Comparison of ENCODE assay signal across 8 mouse cellular contexts in the genomic region with DNA sequence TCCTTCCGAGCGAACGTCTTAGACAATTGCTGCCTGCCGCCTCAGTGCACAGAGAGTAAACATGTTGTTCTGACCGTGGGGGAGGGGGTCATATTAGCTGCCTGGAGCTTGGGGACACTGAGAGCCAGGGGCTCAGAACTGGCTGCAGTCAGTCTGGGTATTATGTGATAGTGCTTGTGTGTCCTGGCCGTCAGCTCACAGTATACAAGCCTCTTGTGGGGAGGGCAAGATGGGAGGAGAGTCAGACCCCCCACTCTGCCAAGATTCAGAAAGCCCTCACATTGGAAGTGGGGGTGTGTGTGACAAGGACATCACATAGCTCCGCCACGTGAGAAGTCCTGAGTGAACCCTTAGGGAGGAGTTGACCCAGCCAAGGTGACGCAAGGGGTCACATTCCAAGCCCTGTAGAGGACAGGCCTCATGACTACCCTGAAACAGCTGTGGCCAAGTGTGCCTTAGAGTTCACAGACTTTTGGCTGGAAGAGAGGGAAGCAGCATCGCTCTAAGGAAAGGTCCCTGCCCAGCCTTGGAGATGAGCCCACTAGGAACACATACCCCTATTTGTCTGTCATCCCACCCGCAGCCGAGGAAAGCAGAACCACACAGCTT. TPM values are rescaled to one million over a fixed set of nuclear protein-coding genes. Genes with fewer than 3 reads are reported as not detected.
DNase-seq lines count a peak whose midpoint lies in the region; ATAC-seq and TF ChIP-seq lines count a peak whose summit lies in the region.

No protein-coding gene starts in this region.

- H3K4me1 ChIP-seq in embryonic facial prominence, embryonic 11.5 days (ENCODE audit: control insufficient read depth, insufficient read depth, low read length) = peaks cover 41% of the 10 kb centered on the region
- peaks cover 67 to 90% of the 10 kb centered on the region in 2 experiments for H3K4me1 ChIP-seq in heart, embryonic 14.5 days (ENCODE audit: control insufficient read depth in 2 of 2, insufficient read depth in 2 of 2, low read length in 2 of 2)
- H3K4me1 ChIP-seq in kidney, postnatal 0 days (replicated peaks; ENCODE audit: insufficient read depth, low read length) = peaks cover 70% of the 10 kb centered on the region

- H3K27ac ChIP-seq in embryonic facial prominence, embryonic 11.5 days (replicated peaks; ENCODE audit: low read depth, low read length) = peak overlapping the region; percentile 92
- peak overlapping the region; percentile 86 to 95 for H3K27ac ChIP-seq in heart, embryonic 14.5 days (replicated peaks in 1 of 2; ENCODE audit: control insufficient read depth in 1 of 2, insufficient read depth in 1 of 2, low read depth in 2 of 2, low read length in 2 of 2)
- H3K27ac ChIP-seq in kidney, postnatal 0 days = peak overlapping the region; percentile 99

- peak overlapping the region; percentile 47 for H3K4me2 ChIP-seq in embryonic facial prominence, embryonic 11.5 days (ENCODE audit: low read depth, low read length)
- H3K4me2 ChIP-seq in heart, embryonic 14.5 days (ENCODE audit: low read length) = peak overlapping the region; percentile 90
- H3K4me2 ChIP-seq in kidney, postnatal 0 days (ENCODE audit: low read length) = peak overlapping the region; percentile 85

- no peak for TF ChIP-seq CTCF in kidney, postnatal 0 days (IDR thresholded peaks at IDR 0.05; ENCODE audit: low read depth)

- peak overlapping the region; percentile 63 for H3K9ac ChIP-seq in embryonic facial prominence, embryonic 11.5 days (replicated peaks; ENCODE audit: low read length)
- H3K9ac ChIP-seq in heart, embryonic 14.5 days (ENCODE audit: low read length) = peak overlapping the region; percentile 74
- peak overlapping the region; percentile 82 for H3K9ac ChIP-seq in kidney, postnatal 0 days (ENCODE audit: low read depth, low read length)

- no peaks in the 10 kb centered on the region; the same call in 1 of the 2 replicates for H3K36me3 ChIP-seq in embryonic facial prominence, embryonic 11.5 days (replicated peaks; ENCODE audit: control insufficient read depth, insufficient read depth, low read depth, low read length)
- H3K36me3 ChIP-seq in heart, embryonic 14.5 days (ENCODE audit: control insufficient read depth, insufficient read depth, low read length) = peaks cover 37% of the 10 kb centered on the region
- H3K36me3 ChIP-seq in kidney, postnatal 0 days (ENCODE audit: insufficient read depth, low read length) = peaks cover 14% of the 10 kb centered on the region; the same call in 1 of the 2 replicates

- DNase-seq in cerebellum, adult 9-11 months = peak; percentile 12
- no peak for DNase-seq in cerebellum, postnatal 36 days
- peak; percentile 51 for DNase-seq in embryonic facial prominence, embryonic 11.5 days (ENCODE audit: low spot score)
- DNase-seq in kidney, postnatal 0 days (ENCODE audit: low spot score) = peak; percentile 86
- DNase-seq in lung, postnatal 4 days = peak; percentile 78 to 92
- DNase-seq in right cerebral cortex, postnatal 25 days = no peak
- DNase-seq in layer of hippocampus, adult 18-20 months (ENCODE audit: low spot score in 2 of 2) = no peak

- 12% methylated on average over 12 of the region's 12 CpGs for WGBS in embryonic facial prominence, embryonic 11.5 days
- WGBS in heart, embryonic 14.5 days = 20% methylated on average over 12 of the region's 12 CpGs
- 14% methylated on average over 12 of the region's 12 CpGs for WGBS in kidney, postnatal 0 days

- peak overlapping the region; percentile 29 for H3K4me3 ChIP-seq in embryonic facial prominence, embryonic 11.5 days (ENCODE audit: low read depth, low read length)
- H3K4me3 ChIP-seq in heart, embryonic 14.5 days (ENCODE audit: control insufficient read depth in 1 of 2, insufficient read depth in 1 of 2, low read depth in 1 of 2, low read length in 2 of 2) = peak overlapping the region; percentile 43 to 54
- H3K4me3 ChIP-seq in kidney, postnatal 0 days (replicated peaks; ENCODE audit: low read depth, low read length) = peak overlapping the region; percentile 40

- no peak for ATAC-seq in embryonic facial prominence, embryonic 11.5 days (replicated peaks; ENCODE audit: insufficient number of reproducible peaks, low FRiP score, low TSS enrichment, low read depth)
- ATAC-seq in heart, embryonic 14.5 days (ENCODE audit: insufficient number of reproducible peaks, insufficient read depth, low FRiP score, low read depth) = no peak
- peak; percentile 30 for ATAC-seq in kidney, postnatal 0 days (replicated peaks; ENCODE audit: low FRiP score, low read depth)

- H3K27me3 ChIP-seq in embryonic facial prominence, embryonic 11.5 days (ENCODE audit: control insufficient read depth, insufficient read depth, low read length) = no peaks in the 10 kb centered on the region; the same call in 1 of the 2 replicates
- no peaks in the 10 kb centered on the region for H3K27me3 ChIP-seq in heart, embryonic 14.5 days (ENCODE audit: control insufficient read depth, insufficient read depth, low read length)
- no peaks in the 10 kb centered on the region for H3K27me3 ChIP-seq in kidney, postnatal 0 days (ENCODE audit: insufficient read depth, low read length)

- H3K9me3 ChIP-seq in embryonic facial prominence, embryonic 11.5 days (replicated peaks; ENCODE audit: control insufficient read depth, low read length) = no peaks in the 10 kb centered on the region
- H3K9me3 ChIP-seq in heart, embryonic 14.5 days (ENCODE audit: control insufficient read depth, low read length) = no peaks in the 10 kb centered on the region
- no peaks in the 10 kb centered on the region for H3K9me3 ChIP-seq in kidney, postnatal 0 days (replicated peaks; ENCODE audit: low read length)

RNA-seq across cellular contexts. Expression of a gene that starts 3.8 kb away (rescaled TPM):
- polyA plus RNA-seq in embryonic facial prominence, embryonic 11.5 days (2014; fragmentation: Nextera tagmentation; extraction: Ambion mirVana) = 14.0 and 14.4 TPM in 2 replicates
- polyA plus RNA-seq in heart, embryonic 14.5 days (2014; fragmentation: Nextera tagmentation; extraction: Ambion mirVana) = 27.2 and 30.1 TPM in 2 replicates
- polyA plus RNA-seq in kidney, postnatal 0 days (2015; fragmentation: Nextera tagmentation; extraction: Ambion mirVana) = 34.4 and 35.8 TPM in 2 replicates
- total RNA-seq in layer of hippocampus, adult 18-20 months (2021) = 10 to 100 TPM; 13.8 to 18.2 TPM

RNA-seq across cellular contexts. Expression of a gene that starts 30.5 kb away (rescaled TPM):
- polyA plus RNA-seq in embryonic facial prominence, embryonic 11.5 days (2014; fragmentation: Nextera tagmentation; extraction: Ambion mirVana) = 121 and 130 TPM in 2 replicates
- polyA plus RNA-seq in heart, embryonic 14.5 days (2014; fragmentation: Nextera tagmentation; extraction: Ambion mirVana) = 70.8 and 78.0 TPM in 2 replicates
- 96.1 and 102 TPM in 2 replicates for polyA plus RNA-seq in kidney, postnatal 0 days (2015; fragmentation: Nextera tagmentation; extraction: Ambion mirVana)
- 100 to 1,000 TPM; 197 to 203 TPM for total RNA-seq in layer of hippocampus, adult 18-20 months (2021)

RNA-seq across cellular contexts. Expression of a gene that starts 32.0 kb away (rescaled TPM):
- 8.2 and 9.3 TPM in 2 replicates for polyA plus RNA-seq in embryonic facial prominence, embryonic 11.5 days (2014; fragmentation: Nextera tagmentation; extraction: Ambion mirVana)
- polyA plus RNA-seq in heart, embryonic 14.5 days (2014; fragmentation: Nextera tagmentation; extraction: Ambion mirVana) = 12.0 and 12.4 TPM in 2 replicates
- 14.3 and 16.6 TPM in 2 replicates for polyA plus RNA-seq in kidney, postnatal 0 days (2015; fragmentation: Nextera tagmentation; extraction: Ambion mirVana)
- 100 to 1,000 TPM; 156 to 165 TPM for total RNA-seq in layer of hippocampus, adult 18-20 months (2021)

RNA-seq across cellular contexts. Expression of a gene that starts 40.1 kb away (rescaled TPM):
- polyA plus RNA-seq in embryonic facial prominence, embryonic 11.5 days (2014; fragmentation: Nextera tagmentation; extraction: Ambion mirVana) = 0.70 TPM in 1 of 2 replicates, not detected in the other
- 6.5 and 7.7 TPM in 2 replicates for polyA plus RNA-seq in heart, embryonic 14.5 days (2014; fragmentation: Nextera tagmentation; extraction: Ambion mirVana)
- polyA plus RNA-seq in kidney, postnatal 0 days (2015; fragmentation: Nextera tagmentation; extraction: Ambion mirVana) = 20.5 and 28.3 TPM in 2 replicates
- total RNA-seq in layer of hippocampus, adult 18-20 months (2021) = 10 to 100 TPM; 11.7 to 12.9 TPM

RNA-seq across cellular contexts. Expression of a gene that starts 46.3 kb away (rescaled TPM):
- 0.10 TPM in 1 of 2 replicates, not detected in the other for polyA plus RNA-seq in embryonic facial prominence, embryonic 11.5 days (2014; fragmentation: Nextera tagmentation; extraction: Ambion mirVana)
- polyA plus RNA-seq in heart, embryonic 14.5 days (2014; fragmentation: Nextera tagmentation; extraction: Ambion mirVana) = 0.20 and 0.32 TPM in 2 replicates
- 0.28 and 0.34 TPM in 2 replicates for polyA plus RNA-seq in kidney, postnatal 0 days (2015; fragmentation: Nextera tagmentation; extraction: Ambion mirVana)
- under 1 TPM in 1 of 2 experiments, not detected in 1; 0.15 TPM for total RNA-seq in layer of hippocampus, adult 18-20 months (2021)

Comparison
In these comparisons a context has a peak if more than half of its experiments do, and no peak if none do; other contexts are left out.
1. DNase-seq: peak in cerebellum, adult 9-11 months (single experiment), embryonic facial prominence, embryonic 11.5 days (single experiment), kidney, postnatal 0 days (single experiment) and lung, postnatal 4 days (2 of 2); none in cerebellum, postnatal 36 days (0 of 2), right cerebral cortex, postnatal 25 days (single experiment) and layer of hippocampus, adult 18-20 months (0 of 2).
2. Peak in every context shown above with its lines, with median percentiles within 50 percentile points of each other: H3K27ac ChIP-seq, H3K4me2 ChIP-seq, H3K4me3 ChIP-seq and H3K9ac ChIP-seq.